Mouse (Mus musculus) right cerebral cortex, postnatal 14 days (tissue): ENCODE measurements around the gene Nol8.
A peak's percentile ranks its signal among the peaks of the same experiment; 100 is the strongest.

Experiments
- DNase-seq: peaks from one replicate; pipeline ENCODE4 v3.0.0; 2022

Nol8 gene

DNA sequence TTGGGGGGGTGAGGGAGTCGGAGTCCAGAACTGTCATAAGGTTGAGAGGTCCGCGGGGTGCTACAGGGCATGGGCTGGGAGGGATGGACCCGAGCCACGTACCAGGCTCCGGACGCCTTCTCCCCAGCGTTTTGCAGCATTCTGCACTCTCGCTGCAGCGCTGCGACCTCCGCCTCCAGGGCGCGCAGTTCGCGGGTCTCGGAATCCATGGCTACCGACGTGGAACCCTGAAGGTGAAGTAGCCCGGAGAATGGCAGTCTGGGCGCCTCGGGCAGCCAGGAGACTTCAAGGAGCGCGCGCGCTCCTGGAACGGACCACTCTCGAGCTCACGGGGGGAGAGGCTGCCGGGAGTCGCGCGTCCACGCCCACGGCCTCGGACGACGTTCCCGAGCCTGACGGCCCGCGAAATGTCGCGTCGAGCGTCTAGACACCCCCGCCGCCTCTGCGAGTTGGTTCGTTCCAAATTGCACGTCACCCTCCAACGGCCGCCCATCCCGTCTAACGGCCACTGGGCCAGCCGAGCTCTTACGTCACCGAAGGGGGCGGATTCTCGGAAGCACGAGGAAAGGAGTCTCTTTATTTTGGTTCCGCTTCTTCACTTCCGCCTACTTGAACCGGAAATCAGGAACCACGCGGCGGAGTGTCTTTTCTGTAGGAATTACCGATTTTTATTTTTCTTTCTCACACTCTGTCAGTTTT, at the start of gene Nol8, which contains the start of gene Cenpp:
Nol8 (plus strand) TSS at position 598 of the 699 bp plus-strand sequence.
Cenpp (minus strand) TSS at position 305 of the 699 bp plus-strand sequence.
- peak; percentile 100 for DNase-seq

DNA sequence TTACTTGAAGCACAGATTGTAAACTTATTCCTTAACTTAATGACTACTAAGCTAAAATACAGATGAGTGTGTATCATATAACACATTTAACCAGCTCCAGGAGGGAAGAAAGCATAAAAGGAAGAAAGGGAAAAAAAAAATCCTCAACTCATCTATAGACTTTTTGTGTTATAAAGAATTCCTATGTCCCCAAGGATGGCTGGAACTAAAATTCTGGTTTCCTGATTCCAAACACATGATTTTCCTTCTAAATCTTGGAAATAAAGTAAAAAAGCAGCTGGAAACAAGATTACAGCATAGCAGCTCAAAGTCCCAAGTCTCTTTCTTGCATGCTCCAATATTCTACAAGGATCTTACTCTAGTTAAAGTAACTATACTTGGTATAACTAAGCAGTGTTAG, 49.3 kb upstream of the Nol8 start:
- DNase-seq: no peak

DNA sequence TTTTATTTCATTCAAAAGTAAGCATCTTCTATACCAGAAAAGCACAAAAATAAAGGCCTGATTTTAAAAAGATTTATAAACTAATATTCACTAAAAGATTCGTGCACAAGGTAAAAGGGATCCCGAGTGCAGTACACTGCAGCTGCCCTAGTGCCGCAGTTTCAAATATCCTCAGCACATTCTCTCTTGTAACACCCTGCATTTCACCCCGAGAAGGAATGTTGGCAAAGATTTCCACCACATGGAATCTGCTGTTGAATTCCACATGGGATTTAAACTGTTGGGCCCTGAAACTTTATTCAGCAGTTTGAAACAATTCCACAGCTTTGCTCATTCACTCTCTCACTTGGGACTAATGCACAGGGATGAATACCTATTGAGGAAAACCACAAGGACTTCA, 45.2 kb upstream of the Nol8 start, which contains the start of gene Ogn:
Ogn (plus strand) TSS at position 333 of the 400 bp plus-strand sequence.
- no peak for DNase-seq

DNA sequence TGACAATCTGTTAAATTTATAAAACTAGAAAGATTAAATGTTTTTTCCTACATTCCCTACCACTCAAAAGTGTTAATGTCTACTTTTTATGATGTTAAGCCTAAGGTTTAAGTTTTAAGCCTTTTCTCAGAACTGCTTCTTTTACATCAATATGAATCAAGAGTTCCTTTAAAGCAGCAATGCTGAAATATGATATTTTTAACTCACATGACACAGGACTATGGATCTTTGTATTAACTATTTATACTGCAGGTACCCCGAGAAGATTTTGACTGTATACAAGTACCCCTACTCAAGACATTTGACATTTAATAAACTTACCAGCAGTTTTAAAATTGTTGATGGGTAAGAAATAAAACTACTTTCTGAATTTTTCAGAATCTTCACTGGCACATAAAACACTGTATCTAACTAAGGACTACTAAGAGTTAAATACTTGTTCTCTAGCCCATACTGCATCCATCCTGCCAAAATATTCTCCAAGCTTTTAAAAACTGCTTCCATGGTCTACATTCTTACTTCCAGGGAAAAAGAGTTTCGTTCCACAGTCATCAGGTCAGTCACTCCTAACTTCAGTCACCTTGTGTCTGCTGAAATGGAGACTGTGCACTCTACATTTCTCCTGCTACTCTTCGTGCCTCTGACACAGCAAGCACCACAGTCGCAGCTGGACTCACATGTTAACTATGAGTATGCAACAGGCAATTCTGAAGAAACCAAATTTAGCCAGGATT, 44.1 kb upstream of the Nol8 start:
- no peak for DNase-seq

DNA sequence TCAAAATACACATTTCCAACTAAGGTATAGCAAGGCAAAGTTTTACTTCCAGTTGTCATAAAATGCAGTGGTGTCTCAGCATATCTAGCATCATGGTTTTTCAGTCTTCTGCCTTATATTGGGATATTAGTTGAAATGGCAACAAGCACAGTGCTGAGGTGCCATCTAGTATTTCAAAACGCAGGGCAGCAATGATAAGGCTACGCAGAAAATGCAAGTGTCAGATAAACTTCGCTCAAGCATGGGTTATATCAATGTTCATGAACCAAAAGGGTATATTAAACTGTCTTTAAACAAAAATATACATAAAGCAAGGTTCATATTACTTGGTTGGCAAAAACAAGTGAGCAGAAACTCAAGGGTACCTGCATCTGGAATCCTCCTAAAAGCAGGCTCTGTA, 35.9 kb upstream of the Nol8 start:
- no peak for DNase-seq

DNA sequence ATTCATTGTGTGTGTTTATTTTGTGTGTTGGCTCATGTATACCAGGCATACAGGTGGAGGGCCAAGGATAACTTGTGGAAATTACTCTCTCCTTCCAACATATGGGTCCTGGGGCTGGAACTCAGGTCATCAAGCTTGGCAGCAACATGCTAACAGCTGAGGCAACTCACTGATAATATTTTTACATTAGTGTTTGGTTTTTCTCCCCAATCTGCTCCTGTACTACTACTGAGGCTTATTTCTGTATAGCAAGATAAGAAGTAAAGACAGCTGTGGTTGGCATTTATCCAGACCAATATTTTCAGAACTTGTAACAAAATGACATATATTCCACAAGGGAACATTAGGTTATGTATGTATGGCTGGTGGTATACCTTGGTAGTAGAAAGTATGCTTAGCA, 34.5 kb upstream of the Nol8 start:
- DNase-seq: no peak

DNA sequence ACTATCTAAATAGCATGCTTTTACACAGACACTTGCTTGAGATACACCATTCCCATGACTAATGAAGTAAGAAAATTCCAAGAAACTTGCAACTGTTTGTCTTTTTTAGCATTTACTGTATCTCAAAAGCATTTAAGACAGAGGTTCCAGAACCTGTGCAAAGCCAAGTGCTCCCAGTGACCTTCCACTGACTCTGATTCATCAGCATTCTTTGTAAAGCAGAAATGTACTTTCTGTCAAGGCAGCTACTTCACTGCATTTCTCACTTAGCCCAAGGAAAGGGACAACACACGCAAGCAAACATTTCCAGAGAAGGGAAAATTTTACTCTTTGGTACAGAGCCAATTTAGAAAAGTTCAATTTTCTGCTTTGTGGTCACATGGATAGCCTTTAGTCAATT, 29.7 kb upstream of the Nol8 start:
- no peak for DNase-seq

DNA sequence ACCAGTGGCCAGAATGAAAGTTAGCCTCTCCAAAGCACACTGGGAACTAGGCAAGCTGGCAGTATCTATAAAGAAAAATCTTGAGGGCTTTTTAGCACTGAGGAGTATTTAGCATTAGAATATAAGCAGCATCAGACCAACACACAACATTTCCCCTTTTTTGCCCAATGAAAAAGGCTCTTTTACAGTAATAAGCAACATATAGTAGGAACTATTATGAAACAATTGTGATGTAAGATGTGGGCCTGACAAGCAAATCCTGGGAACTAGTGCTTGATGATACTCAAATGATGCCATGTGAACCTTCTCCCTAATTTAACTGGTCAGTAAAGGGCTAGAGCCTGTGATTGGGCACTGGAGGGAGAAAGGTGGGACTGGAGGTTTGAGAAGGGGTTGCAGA, 24.7 kb upstream of the Nol8 start:
- no peak for DNase-seq

DNA sequence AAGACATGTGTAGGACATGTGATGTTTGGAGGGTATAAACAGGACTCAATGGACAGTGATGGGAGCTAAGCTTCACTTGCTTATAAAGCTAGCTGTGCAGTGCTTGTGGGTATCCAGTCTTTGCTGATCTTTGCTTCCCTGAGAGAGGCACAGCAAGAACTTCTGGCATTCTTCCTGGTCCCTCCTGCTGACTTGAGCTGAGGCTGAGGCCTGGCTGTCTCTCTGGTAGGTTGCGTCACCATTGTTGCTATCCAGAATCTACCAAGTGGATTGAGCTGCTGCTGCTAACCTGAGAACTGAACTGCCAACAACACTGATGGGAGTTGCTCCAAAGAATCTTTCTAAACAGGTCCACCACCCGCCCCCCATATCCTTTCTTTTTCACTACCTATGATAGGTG, 23.8 kb upstream of the Nol8 start:
- no peak for DNase-seq

DNA sequence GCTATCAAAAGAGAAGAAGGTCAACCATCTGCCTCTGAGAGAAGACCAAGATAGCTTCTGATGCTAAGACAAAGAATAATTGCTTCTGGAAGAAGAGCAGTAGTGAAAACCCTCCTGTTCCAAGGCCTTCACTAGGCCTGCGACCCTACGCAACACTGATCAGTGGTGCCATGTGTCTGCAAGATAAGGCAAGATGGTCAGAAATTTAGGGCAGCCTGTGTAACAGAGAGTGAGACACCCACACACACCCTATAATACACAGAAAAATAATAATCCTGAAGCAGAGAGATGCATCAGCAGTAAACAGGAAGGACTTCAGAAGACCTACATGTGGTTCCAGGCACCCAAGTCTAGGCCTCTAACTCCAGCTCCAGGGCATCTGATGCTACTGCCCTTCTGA, 12.9 kb upstream of the Nol8 start:
- DNase-seq: no peak

DNA sequence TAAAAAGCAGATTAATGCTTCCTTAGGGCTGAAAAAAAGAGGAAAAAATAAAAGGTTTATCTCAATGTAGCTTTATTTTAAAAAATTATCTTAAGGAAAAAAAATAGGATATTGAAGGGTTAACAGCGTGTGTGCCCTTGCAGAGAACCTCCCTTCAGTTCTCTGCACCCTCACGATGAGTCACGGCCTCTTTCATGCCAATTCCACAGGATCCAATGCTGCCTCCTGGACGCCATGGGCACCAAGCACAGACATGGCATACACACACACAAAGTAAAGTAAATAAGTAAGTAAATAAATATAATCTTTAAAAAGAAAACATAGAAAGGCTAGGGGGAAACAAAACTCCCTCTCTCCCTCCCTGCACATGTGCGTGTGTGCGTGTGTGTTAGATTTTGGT, 10.2 kb upstream of the Nol8 start:
- DNase-seq: no peak

DNA sequence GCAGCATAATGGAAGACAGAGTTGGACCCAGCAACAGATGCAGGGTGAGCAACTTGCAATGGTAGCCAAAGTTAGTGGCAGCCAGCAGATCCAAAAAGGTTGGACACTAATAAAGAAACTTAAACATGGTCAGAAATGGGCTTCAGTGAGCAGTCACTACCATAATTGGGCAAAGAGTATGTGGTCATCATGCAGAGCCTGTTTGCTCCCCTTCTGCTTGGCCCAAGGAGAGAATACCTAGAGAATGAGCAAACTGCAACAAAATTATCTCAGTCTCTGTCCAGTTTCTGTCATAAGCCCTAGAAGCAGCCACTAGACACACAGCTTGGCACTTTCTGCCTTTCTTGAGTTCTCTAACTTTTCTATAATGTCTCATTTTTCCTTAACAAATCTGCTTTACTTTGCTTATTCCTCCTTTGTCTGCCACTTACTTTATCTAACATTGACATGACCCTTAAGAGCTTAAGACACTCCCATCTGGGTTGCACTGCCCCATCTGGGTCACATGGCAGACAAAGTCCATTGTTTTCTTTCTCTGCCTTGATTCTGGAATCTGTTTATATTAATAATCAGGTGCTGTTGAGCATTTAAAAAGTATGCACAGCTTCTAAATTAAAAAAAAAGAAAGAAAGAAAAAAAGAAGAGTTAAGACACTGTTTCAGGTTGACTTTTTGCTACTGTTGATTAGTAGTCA, 9.1 kb upstream of the Nol8 start:
- no peak for DNase-seq

DNA sequence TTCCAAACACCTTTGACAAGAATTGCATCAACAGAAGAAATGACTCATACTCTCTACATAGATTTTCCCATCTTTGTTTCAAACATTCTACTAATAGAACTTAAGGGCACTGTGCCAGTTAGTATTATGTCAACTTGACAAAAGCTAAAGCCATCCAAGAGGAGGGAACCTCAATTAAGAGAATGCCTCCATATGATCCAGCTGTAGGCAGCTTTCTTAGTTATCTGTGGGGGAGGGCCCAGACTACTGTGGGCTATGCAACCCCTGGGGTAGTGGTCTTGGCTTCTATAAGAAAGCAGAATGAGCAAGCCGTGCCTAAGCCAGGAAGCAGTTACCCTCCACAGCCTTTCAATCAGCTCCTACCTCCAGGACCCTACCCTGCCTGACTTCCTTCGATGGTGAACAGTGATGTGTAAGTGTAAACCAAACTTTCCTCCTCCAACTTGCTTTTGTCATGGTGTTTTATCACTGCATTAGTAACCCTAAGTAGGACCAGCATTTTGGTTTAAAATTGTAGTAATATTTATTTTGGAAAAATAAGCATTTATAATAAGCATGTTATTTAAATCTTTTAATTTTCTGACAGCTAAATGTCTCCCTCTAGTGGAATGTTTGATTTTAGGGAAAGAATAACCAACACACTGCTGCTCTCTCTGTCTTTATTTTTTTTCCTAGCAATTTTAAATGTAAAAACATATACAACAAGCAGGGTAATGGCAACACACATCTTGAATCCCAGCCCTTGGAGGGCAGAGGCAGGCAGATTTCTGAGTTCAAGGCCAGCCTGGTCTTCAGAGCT, 7.9 kb upstream of the Nol8 start:
- DNase-seq: no peak

DNA sequence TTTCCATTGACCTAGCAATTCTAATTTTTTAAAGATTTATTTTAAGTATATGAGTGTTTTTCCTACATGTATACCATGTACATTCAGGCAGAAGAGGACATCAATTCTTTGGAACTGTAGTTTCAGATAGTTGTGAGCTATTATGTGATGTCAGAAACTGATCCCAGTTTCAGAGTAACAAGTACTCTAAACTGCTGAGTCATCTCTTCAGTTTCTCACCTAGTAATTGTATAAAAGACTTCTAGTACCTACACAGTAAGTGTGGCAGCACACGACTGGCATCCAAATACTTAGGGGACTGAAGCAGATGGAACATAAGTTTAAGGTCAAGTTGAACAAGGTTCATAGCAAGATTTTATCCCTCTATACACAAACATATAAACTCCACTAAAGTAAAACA, 6.9 kb upstream of the Nol8 start:
- no peak for DNase-seq

DNA sequence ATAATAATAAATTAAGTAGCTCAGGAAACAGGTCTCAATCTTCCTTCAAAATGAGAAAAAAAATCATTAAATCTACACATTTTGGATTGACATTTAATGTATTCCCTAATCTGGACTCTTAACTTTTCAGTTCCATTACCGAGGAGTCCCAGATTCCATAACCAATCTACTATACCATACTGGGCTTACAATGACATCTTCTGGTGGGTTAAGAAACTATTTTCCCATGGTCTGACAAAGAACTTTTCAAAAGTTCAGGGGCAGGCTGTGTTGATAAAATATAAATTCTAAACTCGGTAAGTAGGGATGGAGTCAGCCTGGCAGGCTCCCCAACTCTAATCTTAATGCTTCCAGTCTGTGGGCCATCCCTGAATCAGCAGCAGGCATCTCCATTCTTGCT, 1.7 kb upstream of the Nol8 start:
- DNase-seq: no peak

DNA sequence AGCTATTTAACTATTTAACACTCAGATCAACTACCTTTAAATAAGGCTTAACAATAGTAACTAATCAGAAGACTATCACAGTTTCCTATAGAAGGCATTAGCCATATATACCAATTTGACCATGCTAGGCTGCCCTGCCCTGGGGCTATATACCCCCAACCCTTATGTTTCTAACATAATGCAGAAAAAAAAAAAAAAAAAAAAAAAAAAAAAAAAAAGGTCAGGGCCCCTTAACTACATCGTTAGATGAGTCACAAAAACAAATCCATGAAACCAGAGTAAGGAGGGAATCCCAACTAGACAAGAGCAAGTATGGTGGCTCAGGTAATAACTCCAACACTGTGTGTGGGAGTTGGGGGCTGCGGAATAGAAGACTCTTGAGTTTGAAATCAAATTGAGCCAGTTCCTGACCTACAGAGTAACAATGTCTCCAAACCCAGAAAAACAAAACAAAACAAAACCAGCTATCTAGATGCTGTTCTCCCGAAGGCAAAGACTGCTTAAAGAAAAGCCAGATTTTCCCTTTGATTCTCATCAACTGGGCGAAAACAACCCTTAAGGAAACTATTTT, 1.0 kb upstream of the Nol8 start:
- DNase-seq: no peak

DNA sequence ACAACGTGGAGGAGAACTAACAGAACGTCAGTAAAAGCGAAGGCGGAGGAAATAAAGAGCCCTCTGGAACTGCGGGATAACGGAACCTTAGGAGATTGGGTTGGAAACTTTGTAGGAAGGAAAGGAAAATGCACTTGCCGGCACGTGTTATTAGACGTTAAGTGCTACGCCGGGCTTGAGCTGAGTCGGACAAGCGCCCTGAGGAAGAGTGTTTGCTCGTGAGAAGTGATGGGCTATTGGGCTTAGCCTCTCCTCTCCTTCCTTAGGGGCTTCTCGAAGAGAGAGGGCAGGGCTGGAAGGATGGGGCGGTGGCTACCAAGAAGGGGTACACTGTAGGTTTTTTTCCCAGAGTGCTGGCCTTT, 283 bp downstream of the Nol8 start:
- DNase-seq: peak; percentile 46

DNA sequence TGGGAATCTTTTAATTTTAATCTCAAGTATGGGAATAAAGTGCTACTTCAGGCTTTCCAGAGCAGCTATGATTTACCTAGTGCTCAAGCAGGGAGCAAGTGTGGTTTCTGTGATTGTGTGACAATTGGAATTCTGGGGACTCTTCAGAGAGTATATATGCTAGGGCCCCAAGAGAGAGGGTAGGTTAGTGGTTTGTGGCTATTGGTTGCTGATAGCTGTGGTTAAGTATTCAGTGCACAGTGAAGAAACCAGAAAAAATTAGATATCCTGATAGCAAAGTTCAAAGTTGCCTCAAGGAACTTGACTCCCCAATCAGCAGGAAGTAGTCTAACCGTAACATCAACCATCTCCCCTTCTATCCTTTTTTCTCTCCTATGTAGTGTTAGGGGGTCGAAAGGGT, 24.9 kb downstream of the Nol8 start:
- DNase-seq: no peak

DNA sequence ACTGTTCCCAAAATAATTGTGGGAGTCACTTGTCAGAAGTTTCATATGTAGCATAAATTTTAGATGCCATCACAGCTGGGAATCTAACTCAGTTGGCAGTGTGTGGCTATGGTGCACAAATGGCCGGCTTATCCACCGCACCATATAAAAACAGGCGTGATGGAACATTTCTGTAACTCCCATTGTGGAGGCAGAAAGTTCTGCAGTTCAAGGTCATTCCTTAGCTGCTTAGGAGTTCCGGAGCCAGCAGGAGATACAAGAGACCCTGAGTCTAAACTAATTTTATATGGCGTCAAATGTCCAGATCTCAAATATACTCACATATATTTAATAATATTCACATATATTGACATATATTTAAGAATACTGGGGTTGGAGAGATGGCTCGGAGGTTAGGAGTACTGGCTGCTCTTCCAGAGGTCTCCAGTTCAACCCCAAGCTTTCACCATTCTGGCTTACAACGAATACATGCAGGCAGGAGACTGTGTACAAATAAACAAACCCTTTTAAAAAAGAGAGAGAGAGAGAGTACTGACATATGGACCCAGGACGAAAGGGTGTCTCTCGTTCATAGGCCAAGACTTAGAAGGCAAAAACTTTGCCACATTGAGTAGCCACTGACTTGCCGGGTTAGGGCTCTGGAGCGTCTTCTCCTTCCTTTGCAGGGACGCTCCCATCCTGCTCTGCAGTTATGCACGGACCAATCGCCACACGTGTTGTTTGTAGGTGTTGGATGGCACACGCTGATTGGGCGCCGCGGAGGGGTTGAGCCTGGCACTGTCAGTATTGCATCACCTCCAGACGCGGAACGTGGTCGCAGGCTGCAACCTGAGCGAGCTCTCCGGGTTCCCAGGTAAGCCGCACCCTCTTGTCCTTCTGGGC, 28.7 kb downstream of the Nol8 start, which contains the start of gene Iars:
Iars (plus strand) TSS at position 750 of the 882 bp plus-strand sequence.
- DNase-seq: peak; percentile 98

DNA sequence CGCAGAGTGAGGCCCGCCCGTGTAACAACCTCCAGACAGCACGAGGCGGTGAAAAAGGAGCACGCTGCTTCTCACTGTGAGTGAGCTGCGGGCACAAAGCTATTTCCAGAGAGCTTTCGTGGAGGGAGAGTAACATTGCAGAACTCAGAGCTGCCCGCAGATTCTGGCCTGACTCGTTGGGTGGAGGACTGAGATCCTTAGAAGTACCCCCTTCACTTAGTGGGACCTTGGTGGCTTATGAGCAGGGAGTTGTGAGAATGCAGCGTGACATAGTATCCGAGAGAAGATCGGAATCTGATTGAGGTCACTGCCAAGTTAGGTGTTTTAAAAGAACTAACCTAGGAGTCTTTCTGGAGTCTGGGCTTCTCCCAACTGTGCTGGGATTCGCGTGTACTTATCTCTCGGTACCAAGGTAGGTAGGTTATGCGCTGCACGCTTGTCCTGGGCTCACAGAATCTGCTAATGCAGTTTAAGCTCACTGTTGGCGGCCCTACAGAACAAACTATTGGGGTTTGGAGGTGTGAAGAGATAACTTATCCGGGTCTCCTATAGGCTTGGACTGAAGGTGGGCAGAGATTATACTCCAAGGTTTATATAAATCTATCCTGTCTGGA, 29.5 kb downstream of the Nol8 start:
- no peak for DNase-seq

DNA sequence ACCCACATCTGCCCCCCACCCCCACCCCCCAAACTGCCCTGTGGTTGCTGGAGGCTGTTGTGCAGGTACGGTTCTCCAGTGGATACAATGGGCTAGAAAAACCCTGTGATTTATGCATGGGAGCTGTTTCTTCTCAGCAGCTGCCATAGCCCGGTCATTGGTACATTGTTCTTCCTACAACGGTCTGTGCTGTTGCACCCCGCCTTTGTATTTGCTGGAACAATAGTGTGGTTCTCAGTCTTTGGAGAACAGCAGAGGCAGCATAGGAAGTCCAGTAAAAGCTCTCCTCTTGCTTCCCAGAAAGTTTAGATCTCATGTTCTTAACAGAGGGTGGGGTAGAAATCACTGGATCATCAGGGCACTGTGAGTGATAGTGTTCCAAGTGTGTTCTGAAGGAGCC, 31.4 kb downstream of the Nol8 start:
- no peak for DNase-seq
